Mouse (Mus musculus) heart, postnatal 10 days (tissue): ENCODE measurements around the gene Dok5. TPM values are rescaled to one million over a fixed set of nuclear protein-coding genes. Genes with fewer than 3 reads are reported as not detected.

Source experiments
- DNase-seq, 2 experiments: peaks; one replicate each; pipeline ENCODE4 v3.0.0; 2021
- intact Hi-C: fragments of 180-260 bp; cut with DNase I; formaldehyde crosslinking; loops from one replicate; pipeline ENCODE4 v1.15.1; 2025
- total RNA-seq, 2 experiments: library from RNA; stranded (reverse); gene quantifications; 2 replicates each; pipeline ENCODE4 v1.2.3; 2021

Dok5 gene
- total RNA-seq, 2 experiments from 2014 or later, result 0.34 TPM; not detected in 1

DNA sequence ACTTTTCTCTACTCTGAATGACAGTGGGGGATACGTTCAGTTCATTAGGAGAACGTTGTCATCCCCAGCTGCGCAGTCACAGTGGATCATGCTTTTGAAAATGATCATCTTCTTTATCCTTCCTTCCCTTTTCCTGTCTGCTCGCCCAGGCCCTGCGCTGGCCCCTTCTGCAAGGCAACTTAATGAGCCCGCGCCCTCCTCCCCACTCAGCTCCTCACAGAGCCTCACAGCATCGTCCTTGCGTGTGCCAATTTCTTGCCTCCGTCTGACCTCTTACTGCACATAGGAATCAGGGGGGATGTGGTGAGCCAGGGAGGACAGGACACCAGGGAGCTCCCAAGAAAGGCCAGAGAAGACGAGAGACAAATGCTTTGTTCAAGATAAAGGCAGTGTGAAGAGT, 182.3 kb downstream of the Dok5 start:
- DNase-seq, result no peak

DNA sequence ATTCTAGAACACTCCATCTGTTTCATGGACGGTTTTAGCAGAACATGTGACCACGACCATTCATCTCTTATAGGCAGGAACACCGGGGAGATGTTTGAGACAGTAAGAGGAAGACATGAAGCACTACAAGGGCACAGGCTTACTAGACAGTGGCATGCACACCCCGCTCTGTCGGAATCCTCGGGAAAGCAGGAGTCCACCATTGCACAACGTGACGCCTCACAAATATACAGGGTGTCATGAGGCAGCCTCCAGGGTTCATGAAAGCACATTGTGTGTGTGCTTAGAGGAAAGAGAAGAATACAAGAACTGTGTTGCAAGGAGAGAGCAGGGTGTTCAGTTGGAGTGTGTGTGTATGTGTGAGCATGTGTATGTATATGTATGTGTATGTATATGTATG, 184.0 kb downstream of the Dok5 start:
- no peak for DNase-seq
- intact Hi-C loops, result no loop called here

More for the DNA sequence above, 182.3 kb downstream of the Dok5 start:
- intact Hi-C loops, result loop anchor here (2.0 kb wide), 2 partner anchors 1293 to 1301 kb away; no protein-coding TSS in a partner anchor

DNA sequence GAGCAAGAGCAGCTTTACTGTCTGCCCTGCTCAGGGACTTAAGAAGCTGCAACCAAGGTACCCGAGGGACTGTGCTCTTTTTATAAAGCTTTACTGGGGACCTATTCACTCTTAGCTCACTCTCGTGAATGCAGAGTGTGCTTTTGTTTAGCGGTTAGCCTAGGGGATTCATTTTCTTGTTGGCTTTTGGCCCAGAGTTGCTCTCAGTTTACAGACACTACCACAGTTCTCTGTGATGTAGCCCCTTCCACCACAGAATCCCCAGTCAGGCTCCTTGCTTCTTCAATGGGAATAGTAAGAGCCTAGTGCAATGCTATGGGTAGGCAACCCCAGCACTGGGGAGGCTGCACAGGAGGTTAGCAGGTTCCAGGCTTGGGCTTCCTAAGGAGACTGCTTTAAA, 190.7 kb downstream of the Dok5 start:
- intact Hi-C loops, result no loop called here
- DNase-seq, result no peak

DNA sequence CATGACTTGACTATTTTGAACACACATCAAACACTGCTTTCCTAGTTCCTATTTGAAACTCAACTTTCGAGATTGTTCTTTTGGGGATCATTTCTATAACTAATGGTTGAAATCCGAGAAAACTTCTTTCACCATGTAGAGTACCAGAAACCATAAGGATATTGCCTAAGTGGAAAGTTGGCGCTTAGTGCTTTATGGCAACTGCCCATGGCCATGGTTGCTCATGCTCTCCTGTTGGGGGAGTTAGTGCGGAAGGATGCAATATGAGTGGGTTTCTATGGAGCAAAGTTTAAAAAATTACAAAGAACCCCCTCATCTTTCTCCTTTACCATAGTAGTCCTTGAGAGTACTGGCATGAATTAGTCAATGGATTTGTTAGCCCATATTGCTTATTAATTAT, 192.5 kb downstream of the Dok5 start:
- intact Hi-C loops, result no loop called here
- DNase-seq, result no peak

DNA sequence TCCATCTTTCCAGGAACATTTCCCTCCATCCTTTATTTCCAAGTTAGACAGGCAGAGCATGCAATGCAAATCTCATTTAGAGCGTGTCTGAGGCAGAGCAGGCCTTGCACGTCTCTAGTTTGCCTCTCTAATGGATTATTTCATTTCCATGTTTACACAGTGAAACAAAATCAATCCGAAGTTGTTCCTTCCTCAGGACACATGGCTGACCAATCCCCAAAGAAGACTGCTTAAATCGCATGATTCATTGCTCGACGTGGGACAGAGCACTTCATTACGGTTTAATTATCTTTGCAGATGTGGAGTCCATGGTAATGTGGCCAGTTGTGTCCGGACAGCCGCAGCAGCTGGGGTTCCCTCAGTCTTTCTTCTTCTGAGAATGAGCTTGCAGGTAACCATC, 194.6 kb downstream of the Dok5 start:
- intact Hi-C loops, result no loop called here
- no peak for DNase-seq

Other genes starting within 250 kb of the Dok5 start
- gene Pfdn4, start 235.4 kb upstream of the Dok5 start, total RNA-seq, result 10 to 100 TPM; 14.9 to 15.2 TPM
- gene Cyp24a1, start 234.7 kb upstream of the Dok5 start, total RNA-seq, result not detected
- gene 4930470P17Rik, start 129.8 kb upstream of the Dok5 start, total RNA-seq, result not detected